Mouse (Mus musculus) midbrain, embryonic 16.5 days (tissue): Measurements from ENCODE around the gene Vangl1. TPM values are rescaled to one million over a fixed set of nuclear protein-coding genes. Genes with fewer than 3 reads are reported as not detected.

Experiments used
- ATAC-seq: fragments of 200-750 bp; cut with Nextera tagmentation; 2 replicates; pipeline ENCODE4 v1.8.0; 2017; ENCODE audit warnings: moderate TSS enrichment
- H3K27ac ChIP-seq: fragments of 300-500 bp; sonication (generic); 2 replicates; pipeline ENCODE4 v1.5.1; 2014; ENCODE audit warnings: mild to moderate bottlenecking, low read length, mixed read lengths
- H3K27me3 ChIP-seq: fragments of 300-500 bp; sonication (generic); 2 replicates; pipeline ENCODE4 v1.6.1; 2014; ENCODE audit warnings: low read depth, low read length, mixed read lengths; ENCODE audit not compliant: control insufficient read depth, insufficient read depth
- H3K36me3 ChIP-seq: fragments of 300-500 bp; sonication (generic); 2 replicates; pipeline ENCODE4 v1.6.1; 2014; ENCODE audit warnings: mild to moderate bottlenecking, low read length, moderate library complexity, mixed read lengths; ENCODE audit not compliant: control insufficient read depth, insufficient read depth
- H3K4me1 ChIP-seq: fragments of 300-500 bp; sonication (generic); 2 replicates; pipeline ENCODE4 v1.6.1; 2014; ENCODE audit warnings: mild to moderate bottlenecking, low read length, mixed read lengths; ENCODE audit not compliant: control insufficient read depth, insufficient read depth
- H3K4me2 ChIP-seq: fragments of 300-500 bp; sonication (generic); 2 replicates; pipeline ENCODE4 v1.6.1; 2014; ENCODE audit warnings: mild to moderate bottlenecking, low read length, mixed read lengths
- H3K4me3 ChIP-seq: fragments of 300-500 bp; sonication (generic); 2 replicates; pipeline ENCODE4 v1.5.1; 2014; ENCODE audit warnings: low read depth, mild to moderate bottlenecking, low read length, moderate library complexity, mixed read lengths
- H3K9ac ChIP-seq: fragments of 300-500 bp; sonication (generic); 2 replicates; pipeline ENCODE4 v1.6.1; 2014; ENCODE audit warnings: low read depth, low read length, mixed read lengths
- H3K9me3 ChIP-seq: fragments of 300-500 bp; sonication (generic); replicated peaks from 2 replicates; pipeline ENCODE4 v1.6.1; 2014; ENCODE audit warnings: mild to moderate bottlenecking, low read length, mixed read lengths; ENCODE audit not compliant: control insufficient read depth, poor library complexity, severe bottlenecking
- whole genome bisulfite sequencing: fragments of 180-500 bp; shearing (Covaris S2); extraction: QIAGEN DNeasy Blood & Tissue Kit; methylation state at CpG from one replicate; pipeline ENCODE4 v1.1.7; 2014; 5-methylcytosine and 5-hydroxymethylcytosine counted together
- polyA plus RNA-seq: library from polyadenylated mRNA; unstranded; fragments of >200 nt; fragmentation: Nextera tagmentation; extraction: Ambion mirVana; gene quantifications from 2 replicates; pipeline ENCODE4 v1.2.1, GENCODE M21; 2015

The Vangl1 gene
- polyA plus RNA-seq, 1 experiment from 2014 or later: 8.9 TPM

GRCm38 (mm10) chr3:102184721-102185120 lies 19.8 kb downstream of the Vangl1 start:
- 80% methylated on average over 5 of the region's 5 CpGs for WGBS
- no peak overlapping the region for H3K9ac ChIP-seq

GRCm38 (mm10) chr3:102182601-102183000 lies 21.9 kb downstream of the Vangl1 start:
- no peaks in the 10 kb centered on the region for H3K4me1 ChIP-seq
- H3K9ac ChIP-seq: no peak overlapping the region
- no peaks in the 10 kb centered on the region for H3K27me3 ChIP-seq
- H3K9me3 ChIP-seq: no peaks in the 10 kb centered on the region
- H3K4me3 ChIP-seq: no peak overlapping the region
- H3K4me2 ChIP-seq: no peak overlapping the region
- H3K36me3 ChIP-seq: 0 out of 2 replicates have a peak, but pooled peaks cover 2% of the 10 kb centered on the region
- 87% methylated on average over 2 of the region's 2 CpGs for WGBS
- no peak for ATAC-seq
- no peak overlapping the region for H3K27ac ChIP-seq

More at GRCm38 (mm10) chr3:102184721-102185120, 19.8 kb downstream of the Vangl1 start:
- Histone ChIP-seq H3K9me3 (no peaks in the 10 kb centered on the region), H3K27me3 (peaks cover 2% of the 10 kb centered on the region; the same call in 1 of the 2 replicates), H3K27ac (no peak overlapping the region), H3K4me2 (no peak overlapping the region), H3K36me3 (0 out of 2 replicates have a peak, but pooled peaks cover 2% of the 10 kb centered on the region), H3K4me3 (no peak overlapping the region), H3K4me1 (peaks cover 3% of the 10 kb centered on the region; the same call in 1 of the 2 replicates)
- no peak for ATAC-seq

- ATAC-seq: no peak
- Histone ChIP-seq H3K36me3 (0 out of 2 replicates have a peak, but pooled peaks cover 2% of the 10 kb centered on the region), H3K9ac (no peak overlapping the region), H3K4me1 (no peaks in the 10 kb centered on the region), H3K4me2 (no peak overlapping the region), H3K27me3 (no peaks in the 10 kb centered on the region), H3K9me3 (no peaks in the 10 kb centered on the region), H3K4me3 (no peak overlapping the region), H3K27ac (no peak overlapping the region)
- WGBS: 86% methylated on average over 4 of the region's 4 CpGs
Measured at GRCm38 (mm10) chr3:102181191-102181590, 23.3 kb downstream of the Vangl1 start.

GRCm38 (mm10) chr3:102180746-102181145 lies 23.7 kb downstream of the Vangl1 start:
- H3K4me1 ChIP-seq: no peaks in the 10 kb centered on the region
- no peaks in the 10 kb centered on the region for H3K27me3 ChIP-seq
- no peak overlapping the region for H3K4me2 ChIP-seq
- no peak overlapping the region for H3K27ac ChIP-seq
- no peaks in the 10 kb centered on the region for H3K9me3 ChIP-seq
- no peak for ATAC-seq
- no peak overlapping the region for H3K9ac ChIP-seq
- H3K4me3 ChIP-seq: no peak overlapping the region
- WGBS: 66% methylated on average over 7 of the region's 7 CpGs
- 0 out of 2 replicates have a peak, but pooled peaks cover 2% of the 10 kb centered on the region for H3K36me3 ChIP-seq

GRCm38 (mm10) chr3:102179869-102180268 lies 24.6 kb downstream of the Vangl1 start:
- H3K9me3 ChIP-seq: no peaks in the 10 kb centered on the region
- no peak overlapping the region for H3K27ac ChIP-seq
- WGBS: 50% methylated on average over 4 of the region's 4 CpGs
- no peaks in the 10 kb centered on the region for H3K27me3 ChIP-seq
- no peak overlapping the region for H3K9ac ChIP-seq
- H3K4me1 ChIP-seq: no peaks in the 10 kb centered on the region
- H3K36me3 ChIP-seq: 0 out of 2 replicates have a peak, but pooled peaks cover 2% of the 10 kb centered on the region
- H3K4me2 ChIP-seq: no peak overlapping the region
- peak; percentile 63; the same call in 1 of the 2 replicates for ATAC-seq
- no peak overlapping the region for H3K4me3 ChIP-seq

GRCm38 (mm10) chr3:102177837-102178615 lies 26.5 kb downstream of the Vangl1 start:
- ATAC-seq: no peak
- Histone ChIP-seq H3K27me3 (no peaks in the 10 kb centered on the region), H3K9ac (no peak overlapping the region), H3K4me1 (no peaks in the 10 kb centered on the region), H3K4me2 (no peak overlapping the region), H3K4me3 (no peak overlapping the region), H3K9me3 (no peaks in the 10 kb centered on the region), H3K36me3 (no peaks in the 10 kb centered on the region), H3K27ac (no peak overlapping the region)
- 94% methylated on average over 12 of the region's 12 CpGs for WGBS

GRCm38 (mm10) chr3:102176116-102176515 lies 28.4 kb downstream of the Vangl1 start:
- H3K36me3 ChIP-seq: no peaks in the 10 kb centered on the region
- no peaks in the 10 kb centered on the region for H3K27me3 ChIP-seq
- no peak overlapping the region for H3K4me2 ChIP-seq
- H3K27ac ChIP-seq: no peak overlapping the region
- H3K9me3 ChIP-seq: no peaks in the 10 kb centered on the region
- H3K9ac ChIP-seq: no peak overlapping the region
- ATAC-seq: no peak
- H3K4me3 ChIP-seq: no peak overlapping the region
- WGBS: 88% methylated on average over 5 of the region's 5 CpGs
- no peaks in the 10 kb centered on the region for H3K4me1 ChIP-seq

- H3K27ac ChIP-seq: no peak overlapping the region
- ATAC-seq: no peak
Measured at GRCm38 (mm10) chr3:102175701-102176100, 28.8 kb downstream of the Vangl1 start.

GRCm38 (mm10) chr3:102174118-102174865 lies 30.2 kb downstream of the Vangl1 start:
- Histone ChIP-seq H3K4me3 (no peak overlapping the region), H3K27me3 (no peaks in the 10 kb centered on the region), H3K9ac (no peak overlapping the region), H3K9me3 (no peaks in the 10 kb centered on the region), H3K4me2 (no peak overlapping the region), H3K4me1 (peaks cover 2% of the 10 kb centered on the region; the same call in 1 of the 2 replicates), H3K27ac (no peak overlapping the region), H3K36me3 (no peaks in the 10 kb centered on the region)
- 74% methylated on average over 8 of the region's 8 CpGs for WGBS
- no peak for ATAC-seq

More at GRCm38 (mm10) chr3:102175701-102176100, 28.8 kb downstream of the Vangl1 start:
- no peaks in the 10 kb centered on the region for H3K9me3 ChIP-seq
- no peak overlapping the region for H3K9ac ChIP-seq
- H3K4me2 ChIP-seq: no peak overlapping the region
- H3K4me3 ChIP-seq: no peak overlapping the region
- no peaks in the 10 kb centered on the region for H3K27me3 ChIP-seq
- 92% methylated on average over 15 of the region's 18 CpGs for WGBS
- H3K36me3 ChIP-seq: no peaks in the 10 kb centered on the region
- H3K4me1 ChIP-seq: no peaks in the 10 kb centered on the region
